Mouse (Mus musculus): Measurements from ENCODE around the gene Samd14. TPM values are rescaled to one million over a fixed set of nuclear protein-coding genes. Genes with fewer than 3 reads are reported as not detected.

The Samd14 gene
- polyA plus RNA-seq, 1 experiment from 2014 or later, result 19.8 TPM

DNA sequence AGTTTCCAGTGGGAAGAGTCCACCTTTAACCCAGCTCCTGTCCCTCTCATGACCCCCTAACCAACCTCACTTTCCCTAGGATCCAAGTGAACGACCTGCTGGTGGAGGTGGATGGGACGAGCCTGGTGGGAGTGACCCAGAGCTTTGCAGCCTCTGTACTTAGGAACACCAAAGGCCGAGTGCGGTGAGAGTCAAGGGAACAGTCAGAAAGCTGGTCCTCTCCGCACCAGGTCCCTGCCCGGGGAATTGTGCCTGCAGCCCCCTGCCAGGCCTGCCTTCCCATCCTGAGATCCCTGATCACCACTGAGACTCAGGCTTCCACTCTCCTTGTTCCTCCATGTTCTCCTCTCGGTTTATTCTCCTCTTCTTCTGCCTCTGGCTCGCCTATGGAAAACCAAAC is 9.6 kb upstream of the Samd14 start:
- Histone ChIP-seq H3K27ac (0 out of 2 replicates have a peak overlapping the region, but pooled peaks have one; percentile 67), H3K36me3 (peaks cover 60% of the 10 kb centered on the region), H3K4me3 (replicated peaks) (no peak overlapping the region), H3K27me3 (replicated peaks) (no peaks in the 10 kb centered on the region), H3K4me2 (no peak overlapping the region), H3K9me3 (no peaks in the 10 kb centered on the region), H3K4me1 (peaks cover 35% of the 10 kb centered on the region), H3K9ac (no peak overlapping the region)
- WGBS, result 66% methylated on average over 8 of the region's 8 CpGs
- ATAC-seq (ENCODE audit: insufficient read depth, low FRiP score, low read depth), result no peak

DNA sequence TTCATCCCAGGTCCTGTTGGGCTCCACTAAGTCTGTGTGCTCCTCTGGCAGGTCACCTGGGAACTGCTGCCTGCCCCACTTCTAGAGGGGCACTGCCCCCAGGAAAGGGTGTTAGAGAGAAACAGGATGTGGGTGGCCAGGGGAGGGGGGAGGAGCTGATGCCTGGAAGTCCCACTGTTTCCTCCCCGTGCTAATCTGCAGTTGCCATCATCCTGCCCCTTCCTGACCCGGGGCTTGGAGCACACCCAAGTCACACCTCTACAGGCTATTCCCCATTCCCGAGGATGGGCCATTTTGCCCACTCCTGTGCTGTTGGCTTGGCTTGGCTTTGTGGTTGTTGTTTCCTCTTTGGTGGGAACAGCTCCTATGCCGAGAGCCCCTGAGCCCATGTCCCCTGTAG is 9.1 kb upstream of the Samd14 start:
- H3K27me3 ChIP-seq (replicated peaks), result no peaks in the 10 kb centered on the region
- H3K9me3 ChIP-seq, result no peaks in the 10 kb centered on the region
- ATAC-seq (ENCODE audit: insufficient read depth, low FRiP score, low read depth), result no peak
- H3K9ac ChIP-seq, result no peak overlapping the region
- no peak overlapping the region for H3K4me2 ChIP-seq
- H3K4me1 ChIP-seq, result peaks cover 33% of the 10 kb centered on the region
- H3K36me3 ChIP-seq, result peaks cover 64% of the 10 kb centered on the region
- peak overlapping the region; percentile 67 for H3K27ac ChIP-seq
- 33% methylated on average over 4 of the region's 4 CpGs for WGBS
- no peak overlapping the region for H3K4me3 ChIP-seq (replicated peaks)

- WGBS, result 5% methylated on average over 8 of the region's 8 CpGs
- Histone ChIP-seq H3K4me3 (replicated peaks) (no peak overlapping the region), H3K4me1 (peaks cover 33% of the 10 kb centered on the region), H3K27ac (peak overlapping the region; percentile 67), H3K4me2 (no peak overlapping the region), H3K36me3 (peaks cover 64% of the 10 kb centered on the region), H3K9ac (no peak overlapping the region), H3K27me3 (replicated peaks) (no peaks in the 10 kb centered on the region), H3K9me3 (no peaks in the 10 kb centered on the region)
- ATAC-seq (ENCODE audit: insufficient read depth, low FRiP score, low read depth), result no peak; the same call in 1 of the 2 replicates
Observed at GRCm38 (mm10) chr11:95001058-95001457, 8.6 kb upstream of the Samd14 start.

DNA sequence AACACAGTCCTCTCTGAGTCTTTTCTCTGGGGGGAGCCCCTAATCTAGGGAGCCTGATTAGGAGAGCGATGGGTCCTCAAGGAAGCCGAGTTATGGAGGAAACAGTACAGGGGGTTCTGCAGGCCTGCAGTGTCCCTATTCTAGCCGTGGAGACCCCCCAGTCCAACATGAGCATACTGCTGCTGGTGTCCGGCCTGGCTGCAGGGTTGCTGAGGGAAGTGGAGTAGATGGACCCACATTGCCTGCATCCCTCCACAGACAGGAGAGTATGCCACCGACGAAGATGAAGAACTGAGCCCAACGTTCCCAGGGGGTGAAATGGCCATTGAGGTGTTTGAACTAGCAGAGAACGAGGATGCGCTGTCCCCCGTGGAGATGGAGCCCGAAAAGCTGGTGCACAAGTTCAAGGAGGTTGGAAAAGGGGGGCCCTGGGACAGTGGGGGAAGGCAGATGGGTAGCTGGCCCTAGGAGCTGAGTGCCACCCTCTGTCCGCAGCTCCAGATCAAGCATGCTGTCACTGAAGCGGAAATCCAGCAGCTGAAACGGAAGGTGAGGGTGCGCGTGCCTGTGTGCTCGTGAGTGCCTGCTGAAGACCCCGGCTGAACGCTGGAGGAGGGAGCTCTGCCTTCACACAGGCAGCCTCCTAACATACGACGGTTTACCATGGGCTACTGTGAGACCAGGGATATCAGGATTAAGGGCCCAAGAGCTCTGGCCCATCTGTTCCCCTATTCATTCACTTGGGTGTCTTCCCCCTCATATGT is 7.9 kb upstream of the Samd14 start:
- WGBS, result 88% methylated on average over 21 of the region's 21 CpGs
- Histone ChIP-seq H3K9me3 (no peaks in the 10 kb centered on the region), H3K4me1 (peaks cover 32% of the 10 kb centered on the region), H3K9ac (no peak overlapping the region), H3K27me3 (replicated peaks) (no peaks in the 10 kb centered on the region), H3K4me3 (replicated peaks) (no peak overlapping the region), H3K27ac (no peak overlapping the region), H3K4me2 (no peak overlapping the region), H3K36me3 (peaks cover 57% of the 10 kb centered on the region)
- ATAC-seq (ENCODE audit: insufficient read depth, low FRiP score, low read depth), result no peak

DNA sequence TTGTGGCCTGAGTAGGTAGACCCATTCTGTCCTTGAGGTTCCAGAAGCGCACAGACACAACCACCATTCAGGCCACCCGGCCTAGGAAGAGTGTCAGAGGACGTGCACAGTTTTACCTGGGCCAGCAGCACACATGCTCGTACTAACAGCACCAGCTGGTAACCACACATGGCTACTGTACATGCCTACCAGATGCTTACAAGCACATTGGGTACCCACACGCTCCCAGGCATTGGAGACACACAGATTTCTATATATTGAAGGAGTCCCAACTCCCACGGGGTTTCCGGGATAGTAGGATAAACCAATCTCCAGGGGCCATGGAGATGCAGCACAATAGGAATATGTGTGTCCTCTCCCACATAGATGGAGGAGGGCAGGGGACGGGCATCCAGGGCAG is 7.0 kb upstream of the Samd14 start:
- Histone ChIP-seq H3K9ac (no peak overlapping the region), H3K27ac (no peak overlapping the region), H3K9me3 (no peaks in the 10 kb centered on the region), H3K4me3 (replicated peaks) (no peak overlapping the region), H3K27me3 (replicated peaks) (no peaks in the 10 kb centered on the region), H3K36me3 (peaks cover 54% of the 10 kb centered on the region), H3K4me2 (no peak overlapping the region), H3K4me1 (peaks cover 37% of the 10 kb centered on the region)
- 92% methylated on average over 8 of the region's 8 CpGs for WGBS
- ATAC-seq (ENCODE audit: insufficient read depth, low FRiP score, low read depth), result no peak

DNA sequence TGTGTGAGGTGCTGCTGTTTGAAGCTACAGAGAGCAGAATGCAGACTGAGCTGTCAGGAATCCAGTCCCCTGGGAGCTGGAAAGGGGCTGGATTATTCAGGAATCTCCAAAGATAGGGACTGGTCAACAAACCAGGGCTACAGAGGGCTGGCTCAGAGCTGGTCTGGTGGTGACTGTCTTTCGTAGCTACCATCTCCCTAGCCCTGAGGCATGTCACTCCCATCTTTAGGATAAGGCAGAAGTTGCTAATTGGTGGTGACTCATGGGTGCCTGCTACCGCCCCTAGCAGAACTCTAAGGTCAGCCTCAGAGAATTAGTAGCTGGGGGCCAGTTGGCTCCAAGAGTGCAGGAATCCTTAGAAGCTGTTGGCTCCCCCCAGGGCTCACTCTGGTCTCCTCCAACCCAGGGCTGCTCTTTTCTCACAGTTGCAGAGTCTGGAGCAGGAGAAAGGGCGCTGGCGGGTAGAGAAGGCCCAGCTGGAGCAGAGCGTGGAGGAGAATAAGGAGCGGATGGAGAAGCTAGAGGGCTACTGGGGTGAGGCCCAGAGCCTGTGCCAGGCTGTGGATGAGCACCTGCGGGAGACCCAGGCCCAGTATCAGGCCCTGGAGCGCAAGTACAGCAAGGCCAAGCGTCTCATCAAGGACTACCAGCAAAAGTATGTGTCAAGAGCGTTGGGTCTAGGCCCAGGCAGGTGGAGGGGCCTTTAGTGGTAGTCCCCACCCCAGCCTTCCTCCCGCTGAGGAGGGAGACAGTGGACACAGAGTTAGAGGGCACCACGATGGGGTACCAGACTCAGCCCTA is 5.3 kb upstream of the Samd14 start:
- Histone ChIP-seq H3K9ac (no peak overlapping the region), H3K4me1 (peaks cover 44% of the 10 kb centered on the region), H3K27ac (no peak overlapping the region), H3K36me3 (peaks cover 41% of the 10 kb centered on the region), H3K27me3 (replicated peaks) (no peaks in the 10 kb centered on the region), H3K9me3 (no peaks in the 10 kb centered on the region), H3K4me3 (replicated peaks) (no peak overlapping the region), H3K4me2 (no peak overlapping the region)
- WGBS, result 85% methylated on average over 12 of the region's 12 CpGs
- no peak for ATAC-seq (ENCODE audit: insufficient read depth, low FRiP score, low read depth)

GRCm38 (mm10) chr11:95004937-95005198 is 4.8 kb upstream of the Samd14 start:
- no peak for ATAC-seq (ENCODE audit: insufficient read depth, low FRiP score, low read depth)
- Histone ChIP-seq H3K9me3 (no peaks in the 10 kb centered on the region), H3K9ac (no peak overlapping the region), H3K36me3 (peaks cover 41% of the 10 kb centered on the region), H3K4me1 (peaks cover 38% of the 10 kb centered on the region), H3K27me3 (replicated peaks) (no peaks in the 10 kb centered on the region), H3K27ac (no peak overlapping the region), H3K4me2 (no peak overlapping the region), H3K4me3 (replicated peaks) (no peak overlapping the region)
- WGBS, result 61% methylated on average over 6 of the region's 6 CpGs

DNA sequence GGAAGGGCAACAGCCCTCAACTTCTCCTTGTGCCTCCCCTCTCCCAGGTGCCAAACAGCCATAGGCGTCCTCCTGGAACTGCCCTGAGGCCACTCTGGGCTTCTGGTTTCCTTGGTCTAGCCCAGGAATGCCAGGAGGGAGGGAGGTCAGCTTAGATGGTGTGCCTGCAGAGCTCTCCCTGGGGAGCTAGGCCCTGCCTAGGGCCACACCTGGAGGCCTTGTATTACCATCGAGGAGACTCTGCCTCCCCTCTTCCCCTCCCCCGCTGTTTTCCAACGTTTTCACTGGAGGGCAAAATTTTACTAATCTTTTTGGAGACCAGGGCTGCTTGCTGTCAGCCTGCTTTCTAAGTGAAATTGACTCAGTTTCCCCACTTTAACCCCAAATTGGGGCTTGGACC is 3.6 kb upstream of the Samd14 start:
- Histone ChIP-seq H3K27me3 (replicated peaks) (no peaks in the 10 kb centered on the region), H3K4me1 (peaks cover 27% of the 10 kb centered on the region), H3K27ac (peak overlapping the region; percentile 84), H3K36me3 (peaks cover 37% of the 10 kb centered on the region), H3K9me3 (no peaks in the 10 kb centered on the region), H3K9ac (peak overlapping the region; percentile 36; the same call in 1 of the 2 replicates), H3K4me3 (replicated peaks) (peak overlapping the region; percentile 44; the same call in 1 of the 2 replicates), H3K4me2 (peak overlapping the region; percentile 75)
- no peak for ATAC-seq (ENCODE audit: insufficient read depth, low FRiP score, low read depth)
- WGBS, result 33% methylated on average over 4 of the region's 4 CpGs

- WGBS, result under 1% methylated on average over 27 of the region's 27 CpGs
- Histone ChIP-seq H3K36me3 (peaks cover 33% of the 10 kb centered on the region), H3K27ac (peak overlapping the region; percentile 84), H3K4me2 (peak overlapping the region; percentile 75), H3K27me3 (replicated peaks) (no peaks in the 10 kb centered on the region), H3K9me3 (no peaks in the 10 kb centered on the region), H3K4me3 (replicated peaks) (peak overlapping the region; percentile 44), H3K9ac (peak overlapping the region; percentile 36; the same call in 1 of the 2 replicates), H3K4me1 (peaks cover 31% of the 10 kb centered on the region; the same call in 1 of the 2 replicates)
- peak; percentile 47 for ATAC-seq (ENCODE audit: insufficient read depth, low FRiP score, low read depth)
Observed at GRCm38 (mm10) chr11:95006525-95007219, 3.0 kb upstream of the Samd14 start.

DNA sequence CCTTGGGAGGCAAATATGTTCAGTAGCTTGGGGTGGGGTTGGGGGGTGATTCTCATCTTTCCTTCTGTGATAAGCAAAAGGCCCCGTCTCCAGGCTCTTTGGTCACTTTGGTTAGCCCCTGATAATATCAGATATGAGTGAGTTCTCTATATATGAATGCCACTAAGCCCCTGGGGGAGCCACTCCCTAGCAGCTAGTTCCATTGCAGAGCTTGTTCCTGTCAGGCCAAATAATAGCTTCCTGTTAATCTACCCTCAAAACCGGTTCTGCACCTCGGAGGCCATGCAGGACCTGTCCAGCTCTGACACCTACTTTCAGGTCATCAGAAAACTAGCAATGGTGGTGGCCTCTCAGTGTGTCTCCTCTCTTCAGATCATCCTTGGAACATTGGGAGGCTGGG is 2.3 kb upstream of the Samd14 start:
- no peaks in the 10 kb centered on the region for H3K9me3 ChIP-seq
- no peak overlapping the region; the same call in 1 of the 2 replicates for H3K4me3 ChIP-seq (replicated peaks)
- H3K36me3 ChIP-seq, result peaks cover 27% of the 10 kb centered on the region
- ATAC-seq (ENCODE audit: insufficient read depth, low FRiP score, low read depth), result no peak
- WGBS, result 50% methylated on average over 3 of the region's 3 CpGs
- peak overlapping the region; percentile 84 for H3K27ac ChIP-seq
- no peaks in the 10 kb centered on the region for H3K27me3 ChIP-seq (replicated peaks)
- no peak overlapping the region for H3K9ac ChIP-seq
- H3K4me2 ChIP-seq, result no peak overlapping the region; the same call in 1 of the 2 replicates
- peaks cover 38% of the 10 kb centered on the region; the same call in 1 of the 2 replicates for H3K4me1 ChIP-seq

GRCm38 (mm10) chr11:95008661-95009628 is 734 bp upstream of the Samd14 start:
- H3K4me1 ChIP-seq, result peaks cover 40% of the 10 kb centered on the region; the same call in 1 of the 2 replicates

More at GRCm38 (mm10) chr11:95008661-95009628, 734 bp upstream of the Samd14 start:
- ATAC-seq (ENCODE audit: insufficient read depth, low FRiP score, low read depth), result peak; percentile 1; the same call in 1 of the 2 replicates
- H3K9me3 ChIP-seq, result no peaks in the 10 kb centered on the region
- peak overlapping the region; percentile 48 for H3K9ac ChIP-seq
- H3K36me3 ChIP-seq, result peaks cover 15% of the 10 kb centered on the region
- peak overlapping the region; percentile 92 for H3K27ac ChIP-seq
- peak overlapping the region; percentile 71 for H3K4me3 ChIP-seq (replicated peaks)
- no peaks in the 10 kb centered on the region for H3K27me3 ChIP-seq (replicated peaks)
- H3K4me2 ChIP-seq, result peak overlapping the region; percentile 83
- 28% methylated on average over 15 of the region's 15 CpGs for WGBS

Data from stomach, embryonic 15.5 days (tissue).